Mouse (Mus musculus) right cerebral cortex, postnatal 4 days (tissue): ENCODE measurements around the gene Spryd3.

Experiments used
- DNase-seq: peaks from one replicate; pipeline ENCODE4 v3.0.0-alpha.2; 2022

Spryd3 gene

DNA sequence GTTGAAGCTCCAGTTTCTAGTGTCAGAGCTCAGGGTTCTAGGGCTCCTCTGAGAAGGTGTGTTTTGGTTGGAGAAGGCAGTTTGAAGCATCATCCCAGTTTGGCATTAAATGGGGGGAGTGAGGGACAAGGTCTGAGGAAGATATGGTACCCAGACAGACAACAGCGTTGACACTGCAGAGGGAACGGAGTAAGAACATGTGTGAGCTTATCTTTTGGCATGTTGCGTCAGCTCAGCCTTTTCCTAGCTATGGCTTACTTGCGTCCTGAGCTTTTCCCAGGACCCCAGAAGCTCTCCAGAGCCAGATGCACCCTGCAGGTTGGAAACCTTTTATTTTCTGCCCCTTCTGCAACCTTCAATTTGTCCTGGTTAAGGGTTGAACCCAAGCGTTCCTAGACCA lies 10.1 kb upstream of the Spryd3 start:
- DNase-seq: no peak

DNA sequence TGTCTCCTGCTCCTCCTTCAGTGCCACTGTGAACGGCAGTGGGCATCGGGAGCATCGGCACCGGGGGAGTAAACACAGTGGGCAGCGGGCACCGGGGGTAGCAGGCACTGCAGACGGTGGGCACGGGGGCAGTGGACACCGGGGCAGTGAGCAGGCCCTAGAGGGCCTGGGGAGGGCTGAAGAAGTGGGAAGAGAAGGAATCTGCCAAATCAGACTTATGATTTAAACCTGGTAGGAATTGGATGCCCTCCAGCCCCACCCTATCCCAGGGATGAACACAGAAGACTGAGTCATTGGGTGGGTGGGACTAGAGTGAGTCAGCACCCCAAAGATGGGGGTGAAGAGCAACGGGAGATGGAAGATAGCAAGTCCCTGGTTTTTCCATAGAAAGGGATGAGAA lies 9.3 kb upstream of the Spryd3 start:
- DNase-seq: no peak

DNA sequence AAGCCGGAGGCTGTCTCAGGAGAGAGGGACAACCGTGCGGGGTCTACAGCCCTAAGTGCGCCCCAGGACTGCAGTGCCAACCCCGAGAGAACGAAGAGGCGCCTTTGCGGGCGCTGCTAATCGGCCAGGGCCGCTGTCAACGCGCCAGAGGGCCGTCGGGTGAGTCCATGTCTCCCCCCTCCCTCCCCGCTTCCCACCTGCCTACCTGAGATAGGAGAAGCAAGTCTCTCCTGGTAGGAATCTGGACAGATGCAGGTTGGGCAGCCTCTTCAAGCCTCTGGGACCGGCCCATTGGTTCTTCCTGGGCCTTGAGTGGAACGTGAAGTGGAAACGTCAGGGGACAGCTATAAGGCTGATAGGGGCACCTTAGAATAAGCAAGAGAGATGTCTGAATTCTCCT lies 8.7 kb upstream of the Spryd3 start:
- no peak for DNase-seq

DNA sequence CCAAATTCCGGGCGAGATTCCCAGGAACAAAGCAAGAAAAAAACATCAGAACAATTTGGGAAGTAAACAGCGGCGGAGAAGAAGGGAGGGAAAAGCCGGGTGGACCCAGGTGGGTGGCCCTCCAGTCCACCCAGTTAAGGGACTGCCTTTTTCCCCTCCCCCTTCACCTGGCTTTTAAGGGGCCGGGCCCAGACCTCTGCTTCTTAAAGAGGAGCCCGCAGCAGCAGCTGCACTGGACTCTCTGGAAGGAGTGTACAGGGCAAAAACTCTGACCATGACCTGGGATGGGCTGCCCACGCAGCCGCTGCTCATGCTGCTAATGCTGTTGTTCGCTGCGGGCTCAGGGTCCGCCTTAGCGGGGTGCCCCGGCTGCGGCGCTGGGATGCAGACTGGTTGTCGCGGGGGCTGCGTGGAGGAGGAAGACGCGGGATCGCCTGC lies 8.3 kb upstream of the Spryd3 start, which contains the start of gene Igfbp6:
Igfbp6 (plus strand) TSS at position 89 of the 438 bp plus-strand sequence.
- no peak for DNase-seq

DNA sequence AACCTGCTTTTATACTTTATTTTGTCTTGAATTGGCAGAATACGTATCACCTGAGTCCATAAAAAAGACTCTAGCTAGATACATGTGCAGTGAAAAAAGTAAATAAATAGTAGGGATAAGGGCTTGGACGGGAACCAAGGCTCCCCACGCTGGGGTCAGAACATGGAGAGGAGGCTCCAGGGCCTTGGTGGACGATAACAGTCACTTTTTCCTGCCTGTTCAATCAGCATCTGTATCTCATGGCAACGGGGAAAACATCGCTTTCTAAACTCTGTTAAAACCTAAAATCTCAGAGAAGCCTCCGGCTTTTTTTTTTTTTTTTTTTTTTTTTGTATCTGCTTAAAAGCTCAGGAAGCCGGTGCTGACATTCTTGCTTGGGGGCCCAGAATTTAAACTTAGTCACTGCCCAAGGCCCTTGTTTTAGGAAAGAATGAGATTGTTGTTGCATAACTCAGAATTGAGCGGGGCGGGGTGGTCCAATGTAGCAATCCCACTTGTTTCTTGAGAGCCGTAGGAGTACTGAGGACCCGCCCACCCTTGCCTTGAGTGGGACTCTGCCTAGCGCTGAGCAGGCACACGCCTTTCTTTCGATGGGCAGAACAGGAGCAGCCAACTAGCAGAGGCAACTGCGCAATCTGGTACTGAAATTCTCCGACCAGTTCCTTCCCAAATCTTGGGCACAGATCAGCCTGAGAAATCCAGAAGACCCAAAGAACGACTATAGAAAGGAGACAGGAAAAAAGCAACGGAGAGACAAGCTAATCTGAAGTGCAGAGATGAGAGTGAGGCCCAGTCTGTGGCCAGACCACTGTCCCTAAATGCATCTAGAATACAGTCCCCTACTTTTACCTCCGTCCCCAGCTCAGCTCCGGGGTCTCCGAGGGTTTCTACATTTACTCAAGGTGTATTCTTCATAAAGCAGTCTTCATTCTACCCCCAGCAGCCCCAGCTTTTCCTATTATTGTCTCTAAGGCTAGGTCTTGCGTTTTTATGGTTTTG lies 7.2 kb upstream of the Spryd3 start:
- no peak for DNase-seq

DNA sequence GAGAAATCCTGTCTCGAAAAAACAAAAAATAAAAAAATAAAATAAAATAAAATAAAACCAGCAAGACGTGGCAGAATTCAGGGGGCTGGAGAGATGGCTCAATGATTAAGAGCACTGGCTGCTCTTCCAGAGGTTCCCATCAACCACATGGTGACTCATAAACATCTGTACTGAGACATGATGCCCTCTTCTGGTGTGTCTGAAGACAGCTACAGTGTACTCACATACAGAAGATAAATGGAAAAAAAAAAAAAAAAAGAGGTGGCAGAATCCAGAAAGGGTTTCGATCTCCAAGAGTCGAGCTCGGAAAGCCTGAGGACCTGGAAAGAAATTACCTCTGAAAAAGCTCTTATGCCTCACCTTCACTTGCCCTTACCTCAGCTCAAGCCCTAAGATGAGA lies 5.1 kb upstream of the Spryd3 start:
- DNase-seq: no peak

DNA sequence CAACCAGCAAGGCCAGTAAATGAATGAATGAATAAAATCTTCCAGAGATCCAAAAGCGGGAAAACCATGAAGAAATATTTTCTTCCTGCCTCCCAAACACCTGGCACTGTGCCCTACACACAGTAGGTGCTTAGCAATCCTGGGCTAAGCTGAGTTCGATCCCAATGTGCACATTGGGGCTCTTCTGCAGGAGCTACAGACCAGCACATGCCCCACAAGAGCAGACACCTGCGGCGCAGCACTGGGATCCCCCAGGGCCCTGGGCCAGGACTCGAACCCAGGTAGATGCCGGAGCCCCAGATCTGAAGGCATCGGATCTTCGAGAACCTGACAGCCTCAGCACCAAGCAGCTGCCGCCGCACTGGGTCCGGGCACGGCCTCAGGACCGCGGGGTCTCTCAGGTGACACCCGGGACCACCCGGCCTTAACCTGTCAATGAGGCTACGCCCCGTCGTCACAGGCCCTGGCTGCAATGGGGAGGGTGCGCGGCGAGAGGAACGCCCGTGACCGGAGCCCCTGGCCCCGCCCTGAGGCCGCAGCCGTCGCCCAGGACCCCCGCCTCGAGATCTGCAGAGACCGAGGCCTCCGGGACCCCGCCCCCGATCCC lies 409 bp downstream of the Spryd3 start:
- no peak for DNase-seq

DNA sequence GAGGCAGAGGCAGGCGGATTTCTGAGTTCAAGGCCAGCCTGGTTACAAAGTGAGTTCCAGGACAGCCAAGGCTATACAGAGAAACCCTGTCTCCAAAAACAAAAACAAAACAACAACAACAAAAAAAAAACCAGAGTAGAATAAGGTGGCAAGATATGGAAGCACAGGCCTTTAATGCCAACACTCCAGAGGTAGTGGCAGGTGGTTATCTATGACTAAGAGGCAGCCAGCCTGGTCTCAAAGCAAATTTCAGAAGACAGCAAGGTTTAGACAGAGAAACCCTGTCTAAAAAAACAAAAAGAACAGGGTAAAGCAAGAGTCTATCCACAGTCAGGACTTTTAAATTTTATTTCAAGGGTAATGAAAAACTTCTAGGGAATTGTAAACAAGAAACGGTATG lies 1.3 kb downstream of the Spryd3 start:
- no peak for DNase-seq

DNA sequence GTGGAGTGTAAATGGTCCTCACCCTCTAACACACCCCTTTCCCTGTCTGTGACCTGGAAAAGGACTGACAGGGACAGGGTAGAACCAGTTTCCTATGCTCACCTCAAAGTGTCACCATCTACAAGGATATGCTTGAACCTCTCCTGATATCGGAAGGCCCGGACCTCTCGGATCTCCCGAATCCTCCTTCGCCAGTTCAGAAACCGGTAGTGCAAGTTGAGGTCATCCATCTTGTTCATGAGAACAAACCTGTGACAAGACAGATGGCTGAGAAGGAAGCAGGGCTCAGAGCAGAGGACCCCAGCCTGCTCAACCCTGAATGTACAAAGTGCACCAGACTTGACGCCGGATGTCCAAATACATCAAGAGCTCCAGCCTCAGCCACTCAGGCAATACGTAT lies 2.7 kb downstream of the Spryd3 start:
- no peak for DNase-seq

DNA sequence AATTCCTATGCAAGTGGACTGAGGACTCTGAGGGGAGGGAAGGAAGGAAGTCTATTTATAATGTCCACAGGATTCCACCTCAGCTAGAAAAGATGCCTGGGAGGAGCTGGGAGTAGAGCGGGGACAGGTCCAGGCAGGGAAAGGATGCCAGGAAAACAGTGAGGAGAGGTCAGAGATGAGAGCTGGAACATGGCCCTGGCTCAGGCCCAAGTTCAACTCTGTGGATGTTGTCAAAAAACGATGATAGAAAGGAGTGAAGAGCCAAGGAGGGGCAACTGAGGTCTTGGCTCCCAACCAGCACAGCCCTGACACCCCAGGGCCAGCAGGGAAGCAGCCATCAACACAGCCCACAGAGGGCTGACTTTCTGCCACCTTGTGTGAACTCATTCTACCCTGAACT lies 9.7 kb downstream of the Spryd3 start:
- no peak for DNase-seq

DNA sequence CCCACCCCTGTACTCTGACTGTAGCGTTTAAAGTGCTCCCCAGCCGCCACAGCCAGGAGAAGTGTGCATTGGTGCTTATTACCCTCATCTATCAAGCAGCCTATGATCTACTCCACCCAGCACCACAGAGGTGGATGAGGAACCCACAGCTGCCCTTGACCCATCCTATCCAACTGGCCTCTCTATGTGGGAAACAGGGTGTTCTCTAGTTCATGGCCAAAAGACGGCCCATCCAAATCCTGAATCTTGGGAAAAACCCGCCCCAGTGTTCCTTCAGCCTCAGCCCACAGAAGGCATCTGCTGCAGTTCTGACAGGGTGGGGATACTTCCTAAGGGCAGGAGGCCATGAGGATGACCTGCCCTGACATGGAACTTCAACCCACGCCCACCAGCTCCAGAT lies 15.5 kb downstream of the Spryd3 start:
- no peak for DNase-seq

DNA sequence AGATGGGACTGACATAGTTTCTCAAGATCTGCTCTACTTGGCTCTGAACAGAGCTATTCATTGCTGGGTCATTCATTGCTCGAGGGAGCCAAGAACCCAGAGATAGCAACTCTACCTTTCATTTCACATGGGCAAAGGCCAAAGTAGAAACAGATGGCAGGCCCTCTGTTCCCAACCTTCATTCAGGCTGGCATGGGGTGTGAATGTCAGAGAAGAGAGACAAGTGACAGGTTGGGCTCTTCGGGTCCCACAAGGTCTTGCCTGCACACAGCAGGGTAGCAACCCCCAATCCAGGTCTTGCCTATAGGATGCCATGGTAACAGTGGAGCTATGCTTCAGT lies 16.2 kb downstream of the Spryd3 start:
- DNase-seq: no peak

DNA sequence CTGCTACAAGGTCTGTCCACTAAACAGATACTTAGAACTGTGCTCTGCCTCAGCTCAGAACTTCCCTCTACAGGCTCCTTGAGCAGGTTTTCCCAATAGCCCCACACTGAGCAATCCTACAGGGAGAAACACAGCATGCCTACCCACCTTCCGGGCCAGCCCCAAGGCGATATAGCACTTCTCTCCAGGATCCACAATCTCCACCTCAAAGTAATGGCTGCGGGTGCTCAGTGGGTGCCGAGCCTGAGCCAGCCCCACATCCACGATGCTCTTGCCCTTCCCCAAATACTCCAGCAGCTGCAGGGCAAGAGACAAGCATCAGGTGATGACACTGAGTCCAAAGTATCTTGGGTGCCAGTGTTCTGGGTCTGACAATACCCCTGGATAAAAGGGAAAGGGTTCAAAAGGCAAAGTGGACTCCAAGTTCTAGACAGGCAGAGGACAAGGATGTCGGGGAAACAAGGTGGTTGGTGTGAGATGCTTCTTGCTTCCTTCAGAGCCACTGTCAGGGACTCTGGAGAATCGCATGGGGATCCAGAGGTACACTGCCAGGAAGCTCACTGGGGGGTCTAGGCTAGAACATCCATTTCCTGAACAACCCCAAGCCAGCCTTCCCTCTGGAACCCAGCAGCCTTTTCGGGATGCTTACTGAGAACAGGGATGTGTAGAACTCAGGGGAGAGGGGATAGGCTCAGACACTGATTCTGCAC lies 16.8 kb downstream of the Spryd3 start:
- no peak for DNase-seq

DNA sequence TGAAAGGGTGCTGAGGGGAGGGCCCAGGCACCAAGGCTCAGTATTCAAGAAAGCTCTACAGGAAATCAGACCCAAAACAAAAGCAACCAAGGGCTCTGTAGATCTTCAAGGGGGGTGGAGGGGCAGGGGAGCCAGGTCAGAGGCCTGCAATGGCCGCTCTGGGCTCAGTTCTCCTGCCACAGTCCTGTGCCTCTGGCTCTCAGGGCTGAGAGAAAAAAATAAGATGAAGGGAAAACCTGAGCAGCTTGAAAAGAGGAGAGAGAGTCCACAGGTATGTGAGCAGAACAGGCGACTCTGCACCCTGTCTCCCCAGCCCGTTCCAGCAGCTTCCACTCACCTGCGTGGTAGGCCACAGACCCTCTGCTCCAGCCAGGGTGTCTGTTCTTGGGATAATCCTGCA lies 17.4 kb downstream of the Spryd3 start:
- DNase-seq: no peak

DNA sequence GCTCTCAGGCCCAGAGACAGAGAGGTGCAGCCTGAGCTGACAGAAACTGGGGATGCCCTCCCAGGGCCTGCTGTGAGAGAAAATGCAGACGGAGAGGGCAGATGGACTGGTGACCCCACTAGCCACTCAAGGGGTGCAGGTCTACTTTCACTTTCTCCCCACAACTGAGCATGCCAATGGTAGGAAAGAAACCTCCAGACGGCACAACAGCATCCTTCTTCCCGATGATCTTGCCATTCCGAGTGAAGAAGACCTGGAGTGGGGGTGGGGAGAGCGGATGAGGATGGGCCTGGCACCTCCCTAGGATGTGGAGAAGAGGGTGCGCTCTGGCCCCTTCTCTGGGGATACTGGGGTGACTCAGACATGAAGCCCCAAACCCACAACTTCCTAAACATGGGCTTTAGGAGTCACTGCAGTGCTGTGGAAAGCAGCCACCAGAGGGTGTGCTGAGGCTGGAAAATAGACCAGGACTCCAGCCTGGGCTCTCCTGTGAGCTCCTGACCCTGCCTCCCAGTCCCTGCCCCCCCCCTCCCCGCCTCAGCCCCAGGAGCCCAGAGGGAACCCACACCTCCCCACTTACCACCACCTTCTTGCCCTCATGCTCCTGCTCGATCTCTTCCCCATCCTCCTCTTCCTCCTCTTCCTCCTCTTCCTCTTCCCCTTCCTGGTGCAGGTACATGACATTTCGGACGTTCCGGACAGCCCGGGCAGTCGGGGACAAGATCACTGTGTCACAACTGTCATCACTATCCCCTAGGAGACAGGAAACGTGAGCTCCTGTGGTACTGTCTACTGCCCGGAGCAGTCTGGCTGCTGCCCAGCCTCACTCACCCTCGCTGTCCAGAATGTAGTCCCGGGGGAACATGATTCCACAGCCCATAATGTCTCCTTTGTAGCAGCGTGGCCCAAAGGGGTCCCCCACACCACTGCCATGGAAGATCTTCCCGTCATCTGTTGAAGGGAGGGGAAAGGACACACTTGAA lies 18.3 kb downstream of the Spryd3 start:
- DNase-seq: no peak

DNA sequence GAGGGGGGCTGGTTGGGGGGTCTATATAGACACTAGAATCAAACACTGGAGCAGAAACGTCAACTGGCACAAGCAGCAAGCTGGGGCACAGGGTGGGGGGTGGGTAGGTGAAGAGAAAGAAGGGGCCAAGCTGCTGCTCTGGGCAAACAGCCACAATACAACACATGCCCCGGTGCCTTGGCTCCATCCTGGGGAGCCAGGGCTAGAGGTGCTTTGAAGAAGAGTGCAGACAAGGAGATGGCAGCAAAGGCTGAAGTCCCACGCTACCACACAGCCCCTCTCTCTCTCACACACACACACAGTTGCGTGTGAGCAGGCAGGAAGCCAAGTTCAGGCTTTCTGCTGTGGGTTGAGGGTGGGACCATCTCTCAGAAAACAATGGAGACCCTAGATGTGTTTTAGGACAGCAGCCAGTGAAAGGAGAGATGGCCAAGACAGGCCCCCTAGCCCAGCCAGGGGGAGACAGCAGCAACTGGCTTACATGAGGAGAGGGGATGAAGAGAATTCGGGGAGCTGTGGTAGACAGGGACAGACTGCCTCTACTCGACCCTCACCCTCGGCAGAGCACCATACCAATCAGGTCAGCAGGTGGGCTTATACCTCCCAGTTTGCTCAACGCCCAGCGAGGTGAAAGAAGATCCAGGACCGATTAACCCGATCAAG lies 19.1 kb downstream of the Spryd3 start:
- no peak for DNase-seq

DNA sequence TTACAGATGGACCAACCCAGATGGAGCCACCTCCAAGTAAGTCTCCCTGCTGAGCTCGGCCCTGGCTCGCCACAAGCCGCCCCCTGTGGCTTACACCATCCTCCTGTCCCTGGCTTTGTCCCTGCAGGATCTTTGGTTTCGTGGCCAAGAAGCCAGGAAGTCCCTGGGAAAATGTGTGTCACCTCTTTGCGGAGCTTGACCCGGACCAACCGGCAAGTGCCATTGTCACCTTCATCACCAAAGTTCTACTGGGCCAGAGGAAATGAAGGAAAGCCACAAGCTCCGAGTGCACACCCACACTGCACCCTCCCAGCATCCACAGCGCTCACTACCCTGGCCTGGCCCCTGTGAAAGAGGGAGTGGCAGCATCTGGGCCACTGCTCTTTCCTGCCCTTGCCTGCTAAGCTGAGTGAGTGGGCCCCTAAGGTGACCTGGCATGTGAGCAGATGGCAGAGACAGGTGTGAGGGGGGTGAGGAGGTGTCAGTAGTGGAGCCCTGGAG lies 20.3 kb downstream of the Spryd3 start:
- DNase-seq: no peak

DNA sequence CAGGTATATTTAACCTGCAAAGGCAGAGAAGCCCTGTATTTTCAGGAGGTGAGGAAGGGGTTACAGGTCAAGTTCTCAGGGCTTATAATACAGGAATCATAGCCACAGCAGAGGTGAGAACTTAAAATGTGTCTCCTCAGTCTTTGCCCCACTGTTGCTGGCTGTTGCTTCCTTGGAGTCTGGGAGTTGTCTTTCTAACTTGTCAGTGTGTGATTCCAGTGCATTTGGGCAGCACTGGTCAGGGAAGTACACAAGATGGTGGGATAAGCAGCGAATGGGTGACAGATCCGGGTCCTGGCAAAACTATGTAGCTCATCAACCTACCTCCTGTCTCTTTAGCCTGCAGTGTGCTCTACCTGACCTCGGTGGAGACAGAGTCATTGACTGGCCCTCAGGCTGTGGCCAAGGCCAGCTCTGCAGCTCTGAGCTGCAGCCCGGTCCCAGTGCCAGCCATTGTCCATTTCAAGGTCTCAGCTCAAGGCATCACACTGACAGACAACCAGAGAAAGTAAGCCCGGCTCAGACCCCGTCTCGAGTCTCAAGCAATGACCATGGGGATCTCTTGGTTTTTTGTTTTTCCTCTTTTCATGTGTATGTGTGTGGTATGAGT lies 21.3 kb downstream of the Spryd3 start:
- no peak for DNase-seq

DNA sequence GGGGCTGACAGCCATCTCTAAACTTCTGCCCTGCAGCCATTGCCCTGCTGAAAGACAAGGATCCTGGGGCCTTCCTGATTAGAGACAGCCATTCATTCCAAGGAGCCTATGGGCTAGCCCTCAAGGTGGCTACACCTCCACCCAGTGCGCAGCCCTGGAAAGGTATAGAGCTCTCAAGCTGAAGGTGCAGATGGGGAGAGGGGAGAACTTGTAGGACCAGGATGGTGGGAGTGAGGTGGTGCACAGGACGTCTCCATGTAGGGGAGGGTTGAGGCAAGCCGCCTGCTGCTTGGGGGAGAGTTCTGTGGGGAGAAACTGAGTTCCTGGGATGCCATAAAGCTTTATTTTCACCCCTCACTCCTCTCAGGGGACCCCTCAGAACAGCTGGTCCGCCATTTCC lies 22.4 kb downstream of the Spryd3 start:
- no peak for DNase-seq

DNA sequence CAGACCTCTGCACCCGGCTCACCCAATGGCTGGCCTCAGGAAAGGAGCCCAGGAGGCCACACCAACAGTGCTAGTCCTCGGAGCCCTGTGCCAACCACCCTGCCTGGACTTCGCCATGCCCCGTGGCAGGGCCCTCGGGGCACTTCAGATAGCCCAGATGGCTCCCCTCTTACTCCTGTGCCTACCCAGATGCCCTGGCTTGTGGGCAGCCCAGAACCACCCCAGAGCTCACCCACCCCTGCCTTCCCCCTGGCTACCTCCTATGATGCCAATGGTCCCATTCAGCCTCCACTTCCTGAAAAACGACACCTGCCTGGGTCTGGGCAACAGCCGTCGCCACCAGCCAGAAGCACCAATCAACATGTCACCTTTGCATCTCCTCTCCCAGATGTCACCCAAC lies 23.2 kb downstream of the Spryd3 start:
- DNase-seq: no peak

DNA sequence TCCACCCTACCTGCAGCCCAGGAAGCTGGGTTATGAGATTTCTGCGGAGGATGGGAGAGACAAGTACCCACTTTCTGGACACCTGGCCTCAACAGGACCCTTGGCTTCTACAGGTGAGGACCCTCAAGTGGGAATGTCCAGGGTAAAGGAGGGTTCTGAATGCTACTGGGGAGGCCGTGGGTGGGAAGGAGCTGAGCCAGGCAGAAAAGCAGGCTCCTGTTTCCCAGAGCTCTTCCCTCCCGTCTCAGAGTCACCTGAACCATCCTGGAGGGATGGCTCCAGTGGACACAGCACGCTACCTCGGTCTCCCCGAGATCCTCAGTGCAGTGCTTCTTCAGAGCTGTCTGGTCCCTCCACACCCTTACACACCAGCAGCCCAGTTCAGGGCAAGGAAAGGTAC lies 23.9 kb downstream of the Spryd3 start:
- DNase-seq: no peak

DNA sequence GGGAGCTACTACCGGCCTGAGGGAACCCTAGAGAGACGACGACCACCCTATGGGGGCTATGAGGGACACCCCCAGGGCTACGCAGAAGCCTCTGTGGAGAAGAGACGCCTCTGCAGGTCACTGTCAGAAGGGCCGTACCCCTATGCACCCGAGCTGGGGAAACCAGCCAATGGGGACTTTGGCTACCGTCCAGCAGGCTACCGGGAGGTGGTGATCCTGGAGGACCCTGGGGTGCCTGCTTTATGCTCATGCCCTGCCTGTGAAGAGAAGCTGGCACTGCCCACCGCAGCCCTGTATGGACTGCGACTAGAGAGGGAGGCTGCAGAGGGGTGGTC lies 24.6 kb downstream of the Spryd3 start:
- no peak for DNase-seq
